Mouse (Mus musculus): ENCODE data around the gene Pakap. TPM values are rescaled to one million over a fixed set of nuclear protein-coding genes. Genes with fewer than 3 reads are reported as not detected.

Gene Pakap
- polyA plus RNA-seq, 1 experiment from 2014 or later: 22.9 TPM

GRCm38 (mm10) chr4:57834141-57834540 lies 266.2 kb downstream of the Pakap start:
- DNase-seq (ENCODE audit: low spot score) (no peak), ATAC-seq (replicated peaks; ENCODE audit: insufficient number of reproducible peaks, low FRiP score, low TSS enrichment, low read depth) (no peak)
- H3K4me1 ChIP-seq (ENCODE audit: control insufficient read depth, insufficient read depth, low read length): no peaks in the 10 kb centered on the region; the same call in 1 of the 2 replicates
- no peak overlapping the region for H3K4me3 ChIP-seq (ENCODE audit: low read depth, low read length)
- no peaks in the 10 kb centered on the region for H3K27me3 ChIP-seq (ENCODE audit: control insufficient read depth, insufficient read depth, low read length)
- 56% methylated on average over 4 of the region's 4 CpGs for WGBS
- H3K27ac ChIP-seq (replicated peaks; ENCODE audit: low read depth, low read length): no peak overlapping the region
- H3K36me3 ChIP-seq (replicated peaks; ENCODE audit: control insufficient read depth, insufficient read depth, low read depth, low read length): no peaks in the 10 kb centered on the region
- no peak overlapping the region for H3K4me2 ChIP-seq (ENCODE audit: low read depth, low read length)
- H3K9ac ChIP-seq (replicated peaks; ENCODE audit: low read length): no peak overlapping the region
- H3K9me3 ChIP-seq (replicated peaks; ENCODE audit: control insufficient read depth, low read length): no peaks in the 10 kb centered on the region

GRCm38 (mm10) chr4:57837089-57837488 lies 269.1 kb downstream of the Pakap start:
- no peaks in the 10 kb centered on the region for H3K36me3 ChIP-seq (replicated peaks; ENCODE audit: control insufficient read depth, insufficient read depth, low read depth, low read length)
- no peaks in the 10 kb centered on the region; the same call in 1 of the 2 replicates for H3K4me1 ChIP-seq (ENCODE audit: control insufficient read depth, insufficient read depth, low read length)
- H3K9me3 ChIP-seq (replicated peaks; ENCODE audit: control insufficient read depth, low read length): no peaks in the 10 kb centered on the region
- no peak overlapping the region for H3K4me3 ChIP-seq (ENCODE audit: low read depth, low read length)
- WGBS: 60% methylated on average over 9 of the region's 9 CpGs
- H3K9ac ChIP-seq (replicated peaks; ENCODE audit: low read length): no peak overlapping the region
- no peaks in the 10 kb centered on the region for H3K27me3 ChIP-seq (ENCODE audit: control insufficient read depth, insufficient read depth, low read length)
- no peak overlapping the region for H3K27ac ChIP-seq (replicated peaks; ENCODE audit: low read depth, low read length)
- ATAC-seq (replicated peaks; ENCODE audit: insufficient number of reproducible peaks, low FRiP score, low TSS enrichment, low read depth) (no peak), DNase-seq (ENCODE audit: low spot score) (no peak)
- no peak overlapping the region for H3K4me2 ChIP-seq (ENCODE audit: low read depth, low read length)

GRCm38 (mm10) chr4:57839343-57839742 lies 271.4 kb downstream of the Pakap start:
- no peaks in the 10 kb centered on the region for H3K4me1 ChIP-seq (ENCODE audit: control insufficient read depth, insufficient read depth, low read length)
- no peak overlapping the region for H3K27ac ChIP-seq (replicated peaks; ENCODE audit: low read depth, low read length)
- 75% methylated on average over 4 of the region's 4 CpGs for WGBS

GRCm38 (mm10) chr4:57841911-57842310 lies 273.9 kb downstream of the Pakap start:
- H3K4me2 ChIP-seq (ENCODE audit: low read depth, low read length): no peak overlapping the region
- H3K4me1 ChIP-seq (ENCODE audit: control insufficient read depth, insufficient read depth, low read length): peaks cover 1% of the 10 kb centered on the region; the same call in 1 of the 2 replicates
- no peaks in the 10 kb centered on the region for H3K9me3 ChIP-seq (replicated peaks; ENCODE audit: control insufficient read depth, low read length)
- WGBS: 20% methylated on average over 1 of the region's 1 CpGs
- ATAC-seq (replicated peaks; ENCODE audit: insufficient number of reproducible peaks, low FRiP score, low TSS enrichment, low read depth) (no peak), DNase-seq (ENCODE audit: low spot score) (no peak)
- H3K27ac ChIP-seq (replicated peaks; ENCODE audit: low read depth, low read length): no peak overlapping the region
- H3K4me3 ChIP-seq (ENCODE audit: low read depth, low read length): no peak overlapping the region
- no peaks in the 10 kb centered on the region for H3K27me3 ChIP-seq (ENCODE audit: control insufficient read depth, insufficient read depth, low read length)
- H3K36me3 ChIP-seq (replicated peaks; ENCODE audit: control insufficient read depth, insufficient read depth, low read depth, low read length): no peaks in the 10 kb centered on the region
- no peak overlapping the region for H3K9ac ChIP-seq (replicated peaks; ENCODE audit: low read length)

More at GRCm38 (mm10) chr4:57839343-57839742, 271.4 kb downstream of the Pakap start:
- ATAC-seq (replicated peaks; ENCODE audit: insufficient number of reproducible peaks, low FRiP score, low TSS enrichment, low read depth) (no peak), DNase-seq (ENCODE audit: low spot score) (no peak)
- Histone ChIP-seq H3K9me3 (replicated peaks; ENCODE audit: control insufficient read depth, low read length) (no peaks in the 10 kb centered on the region), H3K36me3 (replicated peaks; ENCODE audit: control insufficient read depth, insufficient read depth, low read depth, low read length) (no peaks in the 10 kb centered on the region), H3K9ac (replicated peaks; ENCODE audit: low read length) (no peak overlapping the region), H3K4me2 (ENCODE audit: low read depth, low read length) (no peak overlapping the region), H3K4me3 (ENCODE audit: low read depth, low read length) (no peak overlapping the region), H3K27me3 (ENCODE audit: control insufficient read depth, insufficient read depth, low read length) (no peaks in the 10 kb centered on the region)

GRCm38 (mm10) chr4:57842472-57843305 lies 274.7 kb downstream of the Pakap start:
- Histone ChIP-seq H3K4me3 (ENCODE audit: low read depth, low read length) (no peak overlapping the region), H3K27ac (replicated peaks; ENCODE audit: low read depth, low read length) (no peak overlapping the region), H3K4me2 (ENCODE audit: low read depth, low read length) (no peak overlapping the region), H3K4me1 (ENCODE audit: control insufficient read depth, insufficient read depth, low read length) (peaks cover 8% of the 10 kb centered on the region; the same call in 1 of the 2 replicates), H3K9me3 (replicated peaks; ENCODE audit: control insufficient read depth, low read length) (no peaks in the 10 kb centered on the region), H3K9ac (replicated peaks; ENCODE audit: low read length) (no peak overlapping the region), H3K36me3 (replicated peaks; ENCODE audit: control insufficient read depth, insufficient read depth, low read depth, low read length) (no peaks in the 10 kb centered on the region), H3K27me3 (ENCODE audit: control insufficient read depth, insufficient read depth, low read length) (no peaks in the 10 kb centered on the region)
- DNase-seq (ENCODE audit: low spot score) (no peak), ATAC-seq (replicated peaks; ENCODE audit: insufficient number of reproducible peaks, low FRiP score, low TSS enrichment, low read depth) (no peak)
- WGBS: 71% methylated on average over 11 of the region's 11 CpGs

- no peaks in the 10 kb centered on the region for H3K27me3 ChIP-seq (ENCODE audit: control insufficient read depth, insufficient read depth, low read length)
- 1% methylated on average over 10 of the region's 10 CpGs for WGBS
- no peaks in the 10 kb centered on the region for H3K9me3 ChIP-seq (replicated peaks; ENCODE audit: control insufficient read depth, low read length)
- H3K27ac ChIP-seq (replicated peaks; ENCODE audit: low read depth, low read length): peak overlapping the region; percentile 41
- ATAC-seq (replicated peaks; ENCODE audit: insufficient number of reproducible peaks, low FRiP score, low TSS enrichment, low read depth) (peak; percentile 84), DNase-seq (ENCODE audit: low spot score) (peak; percentile 79)
- H3K4me1 ChIP-seq (ENCODE audit: control insufficient read depth, insufficient read depth, low read length): peaks cover 10% of the 10 kb centered on the region; the same call in 1 of the 2 replicates
- peak overlapping the region; percentile 56 for H3K9ac ChIP-seq (replicated peaks; ENCODE audit: low read length)
- H3K4me2 ChIP-seq (ENCODE audit: low read depth, low read length): peak overlapping the region; percentile 47
- no peaks in the 10 kb centered on the region for H3K36me3 ChIP-seq (replicated peaks; ENCODE audit: control insufficient read depth, insufficient read depth, low read depth, low read length)
- peak overlapping the region; percentile 37 for H3K4me3 ChIP-seq (ENCODE audit: low read depth, low read length)
These were observed 277.1 kb downstream of the Pakap start for GRCm38 (mm10) chr4:57845031-57845431.

- Histone ChIP-seq H3K4me3 (ENCODE audit: low read depth, low read length) (peak overlapping the region; percentile 37), H3K27ac (replicated peaks; ENCODE audit: low read depth, low read length) (peak overlapping the region; percentile 41), H3K9me3 (replicated peaks; ENCODE audit: control insufficient read depth, low read length) (no peaks in the 10 kb centered on the region), H3K36me3 (replicated peaks; ENCODE audit: control insufficient read depth, insufficient read depth, low read depth, low read length) (no peaks in the 10 kb centered on the region), H3K9ac (replicated peaks; ENCODE audit: low read length) (peak overlapping the region; percentile 56), H3K4me2 (ENCODE audit: low read depth, low read length) (peak overlapping the region; percentile 47), H3K27me3 (ENCODE audit: control insufficient read depth, insufficient read depth, low read length) (no peaks in the 10 kb centered on the region), H3K4me1 (ENCODE audit: control insufficient read depth, insufficient read depth, low read length) (peaks cover 10% of the 10 kb centered on the region; the same call in 1 of the 2 replicates)
- DNase-seq (ENCODE audit: low spot score): peak; percentile 35
- WGBS: 15% methylated on average over 12 of the region's 12 CpGs
- no peak for ATAC-seq (replicated peaks; ENCODE audit: insufficient number of reproducible peaks, low FRiP score, low TSS enrichment, low read depth)
These were observed 277.7 kb downstream of the Pakap start for GRCm38 (mm10) chr4:57845541-57846210.

Data from embryonic facial prominence, embryonic 11.5 days (tissue).